Mouse (Mus musculus) MEL (cell line): ENCODE results near the gene Syt6. TPM values are rescaled to one million over a fixed set of nuclear protein-coding genes. Genes with fewer than 3 reads are reported as not detected.
"Not testable (repeated sequence)": the region's sequence is repeated elsewhere in the genome, so short reads cannot be mapped to it uniquely, and the experiment has no call there.

Experiments used
- DNase-seq: peaks from one replicate; pipeline ENCODE4 v3.0.0; 2011; ENCODE audit warnings: low read depth, low spot score
- H3K27ac ChIP-seq: 2 replicates; pipeline ENCODE4 v1.5.1; 2012; ENCODE audit warnings: low read depth, mild to moderate bottlenecking, control low read depth, low read length, moderate library complexity; ENCODE audit not compliant: control insufficient read depth
- H3K27me3 ChIP-seq, 2 experiments: fragments of 150-350 bp in 1 of 2; sonication (generic) in 1 of 2; 2 replicates each; pipeline ENCODE4 v1.6.1; 2012; ENCODE audit warnings: low read length in 2 of 2, mild to moderate bottlenecking in 2 of 2, improper control_type of control experiment in 1 of 2, moderate library complexity in 1 of 2; ENCODE audit not compliant: insufficient read depth in 2 of 2, control insufficient read depth in 1 of 2
- H3K36me3 ChIP-seq, 2 experiments: 2 replicates each; pipeline ENCODE4 v1.6.1; 2012 to 2014; ENCODE audit warnings: low read length in 2 of 2, improper control_type of control experiment in 1 of 2, inconsistent platforms in 1 of 2, mild to moderate bottlenecking in 1 of 2; ENCODE audit not compliant: insufficient read depth in 2 of 2, control insufficient read depth in 1 of 2
- H3K4me1 ChIP-seq, 2 experiments: fragments of 150-350 bp in 1 of 2; sonication (generic) in 1 of 2; 2 replicates each; pipeline ENCODE4 v1.6.1; 2012; ENCODE audit warnings: low read length in 2 of 2, improper control_type of control experiment in 1 of 2, mild to moderate bottlenecking in 1 of 2; ENCODE audit not compliant: insufficient read depth in 2 of 2, control insufficient read depth in 1 of 2
- H3K4me3 ChIP-seq, 2 experiments: fragments of 150-350 bp in 1 of 2; sonication (generic) in 1 of 2; 2 replicates each; pipeline ENCODE4 v1.5.1; 2012; ENCODE audit warnings: low read depth in 2 of 2, low read length in 2 of 2, mild to moderate bottlenecking in 2 of 2, moderate library complexity in 2 of 2, control low read depth in 1 of 2, improper control_type of control experiment in 1 of 2; ENCODE audit not compliant: control insufficient read depth in 1 of 2, insufficient read depth in 1 of 2
- H3K79me2 ChIP-seq: 2 replicates; pipeline ENCODE4 v1.6.1; 2012; ENCODE audit warnings: mild to moderate bottlenecking, low read length, moderate library complexity; ENCODE audit not compliant: control insufficient read depth, poor library complexity, insufficient read depth
- H3K9ac ChIP-seq: 2 replicates; pipeline ENCODE4 v1.6.1; 2012; ENCODE audit warnings: low read depth, mild to moderate bottlenecking, control low read depth, low read length, moderate library complexity; ENCODE audit not compliant: control insufficient read depth, poor library complexity, severe bottlenecking
- H3K9me3 ChIP-seq: fragments of 150-350 bp; sonication (generic); replicated peaks from 2 replicates; pipeline ENCODE4 v1.6.1; 2012; ENCODE audit warnings: mild to moderate bottlenecking, low read length, improper control_type of control experiment, moderate library complexity; ENCODE audit not compliant: insufficient read depth
- BHLHE40 ChIP-seq: IDR thresholded peaks from 2 replicates; pipeline ENCODE4 v1.6.1; 2012; ENCODE audit warnings: low read depth, mild to moderate bottlenecking, inconsistent platforms, low read length, improper control_type of control experiment, borderline replicate concordance
- CHD1 ChIP-seq: IDR thresholded peaks from 2 replicates; pipeline ENCODE4 v1.6.1; 2012; ENCODE audit warnings: low read depth, mild to moderate bottlenecking, inconsistent platforms, low read length, improper control_type of control experiment
- CHD2 ChIP-seq: IDR thresholded peaks from 2 replicates; pipeline ENCODE4 v1.6.1; 2011; ENCODE audit warnings: low read length, improper control_type of control experiment
- CTCF ChIP-seq, 3 experiments: IDR thresholded peaks in 2 of 3; conservative IDR thresholded peaks in 1 of 3; 2 replicates each; pipeline ENCODE4 v1.5.1; 2011 to 2012; ENCODE audit warnings: low read length in 3 of 3, low read depth in 2 of 3, mild to moderate bottlenecking in 2 of 3, improper control_type of control experiment in 1 of 3, inconsistent platforms in 1 of 3, mixed read lengths in 1 of 3, moderate library complexity in 1 of 3; ENCODE audit not compliant: control insufficient read depth in 1 of 3, insufficient read depth in 1 of 3, poor library complexity in 1 of 3, severe bottlenecking in 1 of 3
- E2F4 ChIP-seq: IDR thresholded peaks from 2 replicates; pipeline ENCODE4 v1.6.1; 2011; ENCODE audit warnings: low read depth, low read length, improper control_type of control experiment, borderline replicate concordance
- ETS1 ChIP-seq: IDR thresholded peaks from 2 replicates; pipeline ENCODE4 v1.6.1; 2012; ENCODE audit warnings: low read depth, mild to moderate bottlenecking, inconsistent platforms, low read length, improper control_type of control experiment, moderate library complexity
- GATA1 ChIP-seq: IDR thresholded peaks from 2 replicates; pipeline ENCODE4 v1.6.1; 2011; ENCODE audit warnings: low read depth, low read length, improper control_type of control experiment
- HCFC1 ChIP-seq: IDR thresholded peaks from 2 replicates; pipeline ENCODE4 v1.6.1; 2012; ENCODE audit warnings: low read depth, mild to moderate bottlenecking, inconsistent platforms, low read length, improper control_type of control experiment, moderate library complexity
- KAT2A ChIP-seq: conservative IDR thresholded peaks from 2 replicates; pipeline ENCODE4 v1.6.1; 2012; ENCODE audit warnings: low read depth, low read length, improper control_type of control experiment, inconsistent platforms
- MAFK ChIP-seq: IDR thresholded peaks from 2 replicates; pipeline ENCODE4 v1.6.1; 2011; ENCODE audit warnings: low read depth, mild to moderate bottlenecking, low read length, improper control_type of control experiment, borderline replicate concordance
- MAZ ChIP-seq: IDR thresholded peaks from 2 replicates; pipeline ENCODE4 v1.6.1; 2012; ENCODE audit warnings: low read depth, mild to moderate bottlenecking, inconsistent platforms, low read length, improper control_type of control experiment
- MXI1 ChIP-seq: IDR thresholded peaks from 2 replicates; pipeline ENCODE4 v1.6.1; 2011; ENCODE audit warnings: mild to moderate bottlenecking, low read depth, low read length, improper control_type of control experiment
- MYB ChIP-seq: IDR thresholded peaks from 2 replicates; pipeline ENCODE4 v1.6.1; 2011; ENCODE audit warnings: mild to moderate bottlenecking, low read depth, low read length, improper control_type of control experiment
- NRF1 ChIP-seq: IDR thresholded peaks from 2 replicates; pipeline ENCODE4 v1.6.1; 2014; ENCODE audit warnings: low read depth, mild to moderate bottlenecking, inconsistent platforms, low read length, improper control_type of control experiment, moderate library complexity; ENCODE audit not compliant: poor library complexity, insufficient read depth, severe bottlenecking
- POLR2AphosphoS2 ChIP-seq: IDR thresholded peaks from 2 replicates; pipeline ENCODE4 v1.6.1; 2011; ENCODE audit warnings: low read length, improper control_type of control experiment
- RAD21 ChIP-seq: IDR thresholded peaks from 2 replicates; pipeline ENCODE4 v1.6.1; 2011; ENCODE audit warnings: mild to moderate bottlenecking, low read depth, low read length, improper control_type of control experiment
- RCOR1 ChIP-seq: IDR thresholded peaks from 2 replicates; pipeline ENCODE4 v1.6.1; 2012; ENCODE audit warnings: low read depth, mild to moderate bottlenecking, inconsistent platforms, low read length, improper control_type of control experiment
- SIN3A ChIP-seq: IDR thresholded peaks from 2 replicates; pipeline ENCODE4 v1.6.1; 2012; ENCODE audit warnings: low read length, improper control_type of control experiment, inconsistent platforms
- TAL1 ChIP-seq: IDR thresholded peaks from 2 replicates; pipeline ENCODE4 v1.6.1; 2012; ENCODE audit warnings: mild to moderate bottlenecking, inconsistent platforms, low read length, moderate library complexity, mixed read lengths
- TBP ChIP-seq: IDR thresholded peaks from 2 replicates; pipeline ENCODE4 v1.8.0; 2011; ENCODE audit warnings: low read depth, low read length, improper control_type of control experiment
- UBTF ChIP-seq: IDR thresholded peaks from 2 replicates; pipeline ENCODE4 v1.6.1; 2012; ENCODE audit warnings: low read depth, mild to moderate bottlenecking, inconsistent platforms, low read length, improper control_type of control experiment, moderate library complexity, borderline replicate concordance; ENCODE audit not compliant: insufficient read depth
- USF2 ChIP-seq, 2 experiments: IDR thresholded peaks; 2 replicates each; pipeline ENCODE4 v1.6.1; 2011 to 2012; ENCODE audit warnings: improper control_type of control experiment in 2 of 2, low read length in 2 of 2, borderline replicate concordance in 1 of 2, inconsistent platforms in 1 of 2, low read depth in 1 of 2, mild to moderate bottlenecking in 1 of 2; ENCODE audit not compliant: insufficient read depth in 1 of 2
- ZC3H11A ChIP-seq: IDR thresholded peaks from 2 replicates; pipeline ENCODE4 v1.6.1; 2012; ENCODE audit warnings: low read depth, mild to moderate bottlenecking, inconsistent platforms, low read length, improper control_type of control experiment
- ZKSCAN1 ChIP-seq: IDR thresholded peaks from 2 replicates; pipeline ENCODE4 v1.6.1; 2012; ENCODE audit warnings: low read depth, mild to moderate bottlenecking, inconsistent platforms, low read length, improper control_type of control experiment, moderate library complexity
- ZNF384 ChIP-seq: IDR thresholded peaks from 2 replicates; pipeline ENCODE4 v1.6.1; 2012; ENCODE audit warnings: low read depth, mild to moderate bottlenecking, inconsistent platforms, low read length, improper control_type of control experiment
- polyA plus RNA-seq, 2 experiments: library from polyadenylated mRNA; stranded (reverse) in 1 of 2; unstranded in 1 of 2; fragments of >175 nt in 1 of 2; fragments of >200 nt in 1 of 2; gene quantifications; 2 replicates each; pipeline versions ENCODE4 v1.2.1 to v1.2.4; 2012; ENCODE audit warnings: low replicate concordance in 2 of 2, low read depth in 1 of 2; ENCODE audit not compliant: insufficient read length in 2 of 2, insufficient read depth in 1 of 2, missing spikeins in 1 of 2
- total RNA-seq: library from RNA; depleted of rRNA; stranded (reverse); fragments of 300-350 nt; gene quantifications from 2 replicates; pipeline ENCODE4 v1.2.3, GENCODE M21; 2012

Syt6 gene
- total and polyA plus RNA-seq, 3 experiments: 0.04 TPM; not detected in 2

GRCm38 (mm10) chr3:103641301-103641700 is 66.3 kb downstream of the Syt6 start:
- Histone ChIP-seq H3K4me1 (no peaks in the 10 kb centered on the region), H3K9me3 (no peaks in the 10 kb centered on the region), H3K4me3 (no peak overlapping the region), H3K27ac (no peak overlapping the region), H3K9ac (no peak overlapping the region), H3K36me3 (no peaks in the 10 kb centered on the region), H3K79me2 (no peaks in the 10 kb centered on the region), H3K27me3 (no peaks in the 10 kb centered on the region; a peak in 1 of 4 replicates)
- DNase-seq: no peak
- TF ChIP-seq ZNF384 (no peak), CHD2 (no peak), MYB (no peak), USF2 (IDR thresholded peaks at IDR 0.05; ENCODE audit: borderline replicate concordance in 1 of 2, insufficient read depth in 1 of 2, low read depth in 1 of 2, low read length in 2 of 2) (no peak), ETS1 (no peak), MXI1 (no peak), RCOR1 (no peak), ZKSCAN1 (no peak), UBTF (no peak), NRF1 (no peak), RAD21 (no peak), BHLHE40 (no peak), KAT2A (no peak)

- not testable (repeated sequence) for DNase-seq, H3K4me3 ChIP-seq, H3K9ac ChIP-seq, H3K27me3 ChIP-seq, H3K27ac ChIP-seq, H3K9me3 ChIP-seq, H3K4me1 ChIP-seq, H3K79me2 ChIP-seq, H3K36me3 ChIP-seq
Observed at GRCm38 (mm10) chr3:103645968-103646367, 70.9 kb downstream of the Syt6 start, which contains the start of gene Atg4a-ps. Gene Atg4a-ps, minus strand, starts transcription at chr3:103646068.

GRCm38 (mm10) chr3:103647164-103647867 is 72.3 kb downstream of the Syt6 start:
- no peak for TF ChIP-seq USF2 (IDR thresholded peaks at IDR 0.05; ENCODE audit: borderline replicate concordance in 1 of 2, insufficient read depth in 1 of 2, low read depth in 1 of 2, low read length in 2 of 2)
- TF ChIP-seq CHD2: no peak
- no peak for TF ChIP-seq E2F4
- TF ChIP-seq ZC3H11A: no peak
- TF ChIP-seq RAD21: no peak
- no peak for TF ChIP-seq MAFK
- no peak for TF ChIP-seq MXI1
- no peak for TF ChIP-seq TBP
- TF ChIP-seq HCFC1: no peak
- TF ChIP-seq TAL1: no peak
- no peak for TF ChIP-seq MAZ
- no peak for TF ChIP-seq CHD1
- TF ChIP-seq RCOR1: no peak
- no peak for TF ChIP-seq GATA1
- no peak for TF ChIP-seq CTCF (IDR thresholded peaks at IDR 0.05 in 2 of 3, conservative IDR thresholded peaks at IDR 0.05 in 1 of 3; ENCODE audit: control insufficient read depth in 1 of 3, insufficient read depth in 1 of 3, low read depth in 2 of 3, low read length in 3 of 3, poor library complexity in 1 of 3, severe bottlenecking in 1 of 3)
- no peak for TF ChIP-seq POLR2AphosphoS2
- TF ChIP-seq SIN3A: no peak
- no peak for TF ChIP-seq ZKSCAN1

More at GRCm38 (mm10) chr3:103647164-103647867, 72.3 kb downstream of the Syt6 start:
- Histone ChIP-seq H3K27me3 (no peaks in the 10 kb centered on the region; a peak in 1 of 4 replicates), H3K27ac (no peak overlapping the region), H3K9me3 (no peaks in the 10 kb centered on the region), H3K36me3 (no peaks in the 10 kb centered on the region), H3K4me3 (no peak overlapping the region), H3K9ac (no peak overlapping the region), H3K4me1 (no peaks in the 10 kb centered on the region), H3K79me2 (no peaks in the 10 kb centered on the region)
- no peak for DNase-seq
